Mouse (Mus musculus): ENCODE results near the gene Fpr-rs6. TPM values are rescaled to one million over a fixed set of nuclear protein-coding genes. Genes with fewer than 3 reads are reported as not detected.

The Fpr-rs6 gene
- not detected for polyA plus RNA-seq (2017; shearing (Covaris generic))

DNA sequence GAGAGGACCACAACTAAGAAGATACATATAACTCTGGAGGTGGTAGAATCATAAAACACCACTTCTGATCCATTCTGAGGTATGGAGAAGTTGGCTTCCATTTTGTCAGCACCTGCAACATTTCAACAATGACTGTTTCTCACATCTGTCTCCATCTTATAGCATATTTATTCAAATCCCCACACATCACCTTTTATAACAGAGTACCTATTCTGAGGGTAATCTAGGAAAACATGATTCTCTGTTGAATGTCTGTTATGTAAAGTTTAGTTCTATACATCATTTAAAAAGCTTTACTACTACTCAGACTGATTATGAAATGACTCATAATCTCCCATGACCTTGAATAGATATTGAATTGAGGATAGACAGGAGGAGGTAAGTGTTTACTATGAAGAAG, at the start of gene Fpr-rs6:
Gene Fpr-rs6 (minus strand): TSS at position 101 of the 400 bp plus-strand sequence.

Other genes starting within 250 kb of the Fpr-rs6 start
- not detected for gene Vmn2r104, start 134.8 kb downstream of the Fpr-rs6 start, polyA plus RNA-seq (2017; shearing (Covaris generic))
- not detected for gene Fpr-rs7, start 68.9 kb downstream of the Fpr-rs6 start, polyA plus RNA-seq (2017; shearing (Covaris generic))
- gene Vmn2r105, start 52.0 kb upstream of the Fpr-rs6 start, polyA plus RNA-seq (2017; shearing (Covaris generic)) = not detected
- not detected for gene Vmn2r106, start 102.5 kb upstream of the Fpr-rs6 start, polyA plus RNA-seq (2017; shearing (Covaris generic))
- not detected for gene Vmn2r107, start 162.1 kb upstream of the Fpr-rs6 start, polyA plus RNA-seq (2017; shearing (Covaris generic))
- not detected for gene Vmn1r224, start 231.0 kb upstream of the Fpr-rs6 start, polyA plus RNA-seq (2017; shearing (Covaris generic))

Measured in CD4-positive, CD25-positive, alpha-beta regulatory T cell, adult 9 weeks (primary cell).